In the genomic region with DNA sequence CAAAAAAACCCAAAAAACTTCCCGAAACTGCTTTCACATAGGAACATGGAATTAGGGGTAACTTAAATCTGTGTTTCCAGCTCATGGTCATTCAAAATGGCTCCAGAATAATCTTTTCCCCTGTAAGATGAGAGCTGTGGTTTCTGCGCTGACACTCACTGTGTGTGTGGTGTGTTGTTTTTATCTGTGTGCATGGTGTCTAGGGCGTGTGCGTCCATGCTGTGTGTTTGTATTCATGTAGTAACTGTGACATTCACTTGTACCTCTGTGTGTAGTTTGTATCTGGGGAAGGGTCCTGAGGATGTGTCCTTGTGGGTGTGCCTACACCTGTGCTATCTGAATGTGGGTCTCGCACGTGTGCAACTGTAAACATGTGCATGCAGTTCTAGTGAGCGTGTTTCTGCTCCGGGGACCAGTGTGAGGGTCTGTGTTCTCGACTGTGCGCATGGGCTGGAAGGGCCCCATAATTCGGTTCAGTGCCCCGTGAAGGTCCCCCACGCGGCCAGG, we compare ENCODE assay signal across 8 mouse cellular contexts. TPM values are rescaled to one million over a fixed set of nuclear protein-coding genes. Genes with fewer than 3 reads are reported as not detected.
DNase-seq lines count a peak whose midpoint lies in the region; ATAC-seq and TF ChIP-seq lines count a peak whose summit lies in the region.

No protein-coding gene starts in this region.

- no peak for DNase-seq in heart, postnatal 25 days (ENCODE audit: low spot score)
- DNase-seq in ES-CJ7 (ENCODE audit: low read depth, low spot score): peak; percentile 24
- no peak for DNase-seq in forebrain, embryonic 14.5 days (ENCODE audit: low spot score)
- no peak for DNase-seq in liver, postnatal 0 days
- no peak for DNase-seq in frontal cortex, postnatal 14 days (ENCODE audit: low spot score in 2 of 2)
- no peak for DNase-seq in spleen, adult 12 weeks (ENCODE audit: low spot score)
- DNase-seq in urinary bladder, adult 2 months (ENCODE audit: low spot score): no peak

- TF ChIP-seq CTCF in liver, postnatal 0 days (IDR thresholded peaks at IDR 0.05; ENCODE audit: low read depth): no peak

- WGBS in heart, embryonic 13.5 days: 32% methylated on average over 14 of the region's 14 CpGs
- 28% methylated on average over 14 of the region's 14 CpGs for WGBS in forebrain, embryonic 14.5 days
- WGBS in liver, postnatal 0 days (ENCODE audit: insufficient replicate concordance): 29% methylated on average over 14 of the region's 14 CpGs

- peaks cover 19% of the 10 kb centered on the region; the same call in 1 of the 2 replicates for H3K27me3 ChIP-seq in heart, embryonic 13.5 days (replicated peaks)
- H3K27me3 ChIP-seq in forebrain, embryonic 14.5 days (replicated peaks; ENCODE audit: control insufficient read depth, insufficient read depth, low read length): 0 out of 2 replicates have a peak, but pooled peaks cover 9% of the 10 kb centered on the region
- H3K27me3 ChIP-seq in liver, postnatal 0 days (ENCODE audit: insufficient read depth, low read length): no peaks in the 10 kb centered on the region

- 0 out of 2 replicates have a peak, but pooled peaks have one; percentile 17 for ATAC-seq in heart, embryonic 13.5 days (ENCODE audit: extremely low read depth, insufficient number of reproducible peaks, low FRiP score, low TSS enrichment)
- ATAC-seq in forebrain, embryonic 14.5 days: peak; percentile 64
- no peak for ATAC-seq in liver, postnatal 0 days

- no peaks in the 10 kb centered on the region for H3K36me3 ChIP-seq in heart, embryonic 13.5 days
- H3K36me3 ChIP-seq in forebrain, embryonic 14.5 days (ENCODE audit: control insufficient read depth, insufficient read depth, low read length): no peaks in the 10 kb centered on the region
- peaks cover 22% of the 10 kb centered on the region for H3K36me3 ChIP-seq in liver, postnatal 0 days (replicated peaks; ENCODE audit: insufficient read depth, low read length)

- H3K9me3 ChIP-seq in heart, embryonic 13.5 days: no peaks in the 10 kb centered on the region
- H3K9me3 ChIP-seq in forebrain, embryonic 14.5 days (replicated peaks; ENCODE audit: control insufficient read depth, low read length): no peaks in the 10 kb centered on the region
- H3K9me3 ChIP-seq in liver, postnatal 0 days (ENCODE audit: low read length): no peaks in the 10 kb centered on the region

- H3K4me1 ChIP-seq in heart, embryonic 13.5 days: peaks cover 9% of the 10 kb centered on the region
- no peaks in the 10 kb centered on the region; the same call in 1 of the 2 replicates for H3K4me1 ChIP-seq in forebrain, embryonic 14.5 days (ENCODE audit: control insufficient read depth, insufficient read depth, low read length)
- H3K4me1 ChIP-seq in liver, postnatal 0 days (ENCODE audit: insufficient read depth): peaks cover 33% of the 10 kb centered on the region

- peak overlapping the region; percentile 85 for H3K9ac ChIP-seq in heart, embryonic 13.5 days
- peak overlapping the region; percentile 68 for H3K9ac ChIP-seq in forebrain, embryonic 14.5 days (ENCODE audit: low read length)
- H3K9ac ChIP-seq in liver, postnatal 0 days (replicated peaks): peak overlapping the region; percentile 91

- H3K27ac ChIP-seq in heart, embryonic 13.5 days (replicated peaks): no peak overlapping the region
- 0 out of 2 replicates have a peak overlapping the region, but pooled peaks have one; percentile 33 for H3K27ac ChIP-seq in forebrain, embryonic 14.5 days (ENCODE audit: low read depth, low read length)
- H3K27ac ChIP-seq in liver, postnatal 0 days (ENCODE audit: low read depth): peak overlapping the region; percentile 85; the same call in 1 of the 2 replicates

- no peak for TF ChIP-seq EP300 in liver, postnatal 0 days (IDR thresholded peaks at IDR 0.05; ENCODE audit: low read depth)

- peak overlapping the region; percentile 99 for H3K4me2 ChIP-seq in heart, embryonic 13.5 days
- peak overlapping the region; percentile 90 for H3K4me2 ChIP-seq in forebrain, embryonic 14.5 days (ENCODE audit: low read length)
- H3K4me2 ChIP-seq in liver, postnatal 0 days (ENCODE audit: low read depth, low read length): peak overlapping the region; percentile 96

- intact Hi-C loops in heart, postnatal 25 days (cut with DNase I): no loop called here

- peak overlapping the region; percentile 77 for H3K4me3 ChIP-seq in heart, embryonic 13.5 days
- H3K4me3 ChIP-seq in forebrain, embryonic 14.5 days (ENCODE audit: low read depth, low read length): peak overlapping the region; percentile 62
- H3K4me3 ChIP-seq in liver, postnatal 0 days (ENCODE audit: low read depth, low read length): peak overlapping the region; percentile 81

RNA-seq across cellular contexts. Expression of a gene that starts 0.4 kb away (rescaled TPM):
- 13.8 and 19.6 TPM in 2 replicates for polyA plus RNA-seq in heart, embryonic 13.5 days (2015; fragmentation: Nextera tagmentation; extraction: Ambion mirVana)
- total RNA-seq in heart, postnatal 25 days (2021): 100 to 1,000 TPM; 115 to 127 TPM
- 19.3 and 23.1 TPM in 2 replicates for polyA plus RNA-seq in forebrain, embryonic 14.5 days (2014; fragmentation: Nextera tagmentation; extraction: Ambion mirVana)
- 106 and 121 TPM in 2 replicates for polyA plus RNA-seq in liver, postnatal 0 days (2015; fragmentation: Nextera tagmentation; extraction: Ambion mirVana)
- polyA plus RNA-seq in urinary bladder, adult 2 months (2012; rRNA removed): 66.3 and 69.7 TPM in 2 replicates
